Mouse (Mus musculus) regulatory T cell (primary cell): ENCODE data around the gene Mup2.
"Not testable (repeated sequence)": the region's sequence is repeated elsewhere in the genome, so short reads cannot be mapped to it uniquely, and the experiment has no call there.

Experiments used
- in situ Hi-C: fragments of 300-600 bp; cut with MboI, MseI; formaldehyde crosslinking; loops from one replicate; pipeline ENCODE4 v1.15.1; 2025; ENCODE audit warnings: high pct_unique_total_duplicates

Mup2 gene

GRCm38 (mm10) chr4:60154189-60154588 is at the start of gene Mup2:
TSS of gene Mup2 (minus strand) at chr4:60154289.
- in situ Hi-C loops = not testable (repeated sequence)
